Mouse (Mus musculus) ES-Bruce4 (cell line): ENCODE data around the gene Xpc.

Experiments
- EP300 ChIP-seq: IDR thresholded peaks from 2 replicates; pipeline ENCODE4 v1.6.1; 2011; ENCODE audit warnings: low read depth, low read length; ENCODE audit not compliant: insufficient read depth
- POLR2A ChIP-seq: IDR thresholded peaks from one replicate; pipeline ENCODE4 v1.8.1; 2011; ENCODE audit warnings: low read length; ENCODE audit not compliant: insufficient read depth

DNA sequence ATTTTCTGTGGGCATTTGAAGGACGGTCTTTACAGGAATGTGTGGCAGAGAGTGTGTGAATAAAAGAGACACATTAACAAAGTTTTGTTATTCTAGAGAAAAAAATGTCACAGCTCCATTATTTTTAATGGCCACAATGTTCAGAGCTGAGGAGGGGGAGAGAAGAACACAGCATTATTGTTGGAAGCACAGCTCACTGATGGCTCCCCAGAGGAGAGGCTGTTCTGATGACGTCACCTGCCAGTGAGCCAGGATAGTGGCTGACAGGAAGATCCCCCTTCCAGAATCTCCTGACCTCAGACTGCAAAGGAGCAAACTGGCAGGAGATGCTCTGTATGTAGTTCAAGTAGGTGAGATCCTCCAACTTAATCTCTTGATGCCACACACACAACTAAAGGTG, 18.1 kb upstream of the Xpc start:
- no peak for TF ChIP-seq EP300
- no peak for TF ChIP-seq POLR2A
